Mouse (Mus musculus): ENCODE results near the gene Ppp2r3a.

Ppp2r3a gene

DNA sequence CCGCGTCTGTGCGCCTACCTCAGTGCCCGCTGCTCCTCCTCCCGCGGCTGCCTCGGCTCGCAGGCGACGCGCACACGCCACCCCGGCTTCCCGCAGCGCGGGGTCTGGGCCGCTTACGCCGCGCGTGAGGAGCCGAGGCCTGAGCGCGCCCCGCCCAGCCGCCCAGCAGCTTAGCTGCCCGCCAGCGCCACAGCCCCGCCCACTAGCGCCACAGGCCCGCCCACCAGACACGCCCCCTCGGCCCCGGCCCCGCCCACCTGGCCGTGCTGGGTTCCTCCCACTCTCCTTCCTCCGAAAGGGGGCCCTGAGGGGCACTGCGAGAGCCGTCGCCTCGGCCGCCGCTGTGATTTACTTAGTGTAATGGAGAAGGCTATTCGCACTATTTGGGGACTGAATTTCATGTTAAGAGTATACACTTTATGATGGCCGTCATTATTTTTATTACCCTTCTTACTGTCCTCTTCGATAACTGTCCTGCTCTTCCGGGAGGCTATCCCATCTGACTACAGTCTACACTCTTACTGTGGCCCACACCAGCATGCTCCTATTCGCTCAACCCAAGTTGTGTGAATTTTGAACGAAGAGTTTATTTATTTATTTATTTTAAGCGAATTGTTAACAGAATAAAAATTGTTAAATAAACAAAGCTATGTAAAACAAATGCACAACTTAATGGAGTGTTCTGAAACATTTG lies at the start of gene Ppp2r3a:
Gene Ppp2r3a, minus strand, starts transcription at position 152 of the 694 bp plus-strand sequence.
- peak; percentile 89 for DNase-seq (ENCODE audit: low read depth, low spot score)

DNA sequence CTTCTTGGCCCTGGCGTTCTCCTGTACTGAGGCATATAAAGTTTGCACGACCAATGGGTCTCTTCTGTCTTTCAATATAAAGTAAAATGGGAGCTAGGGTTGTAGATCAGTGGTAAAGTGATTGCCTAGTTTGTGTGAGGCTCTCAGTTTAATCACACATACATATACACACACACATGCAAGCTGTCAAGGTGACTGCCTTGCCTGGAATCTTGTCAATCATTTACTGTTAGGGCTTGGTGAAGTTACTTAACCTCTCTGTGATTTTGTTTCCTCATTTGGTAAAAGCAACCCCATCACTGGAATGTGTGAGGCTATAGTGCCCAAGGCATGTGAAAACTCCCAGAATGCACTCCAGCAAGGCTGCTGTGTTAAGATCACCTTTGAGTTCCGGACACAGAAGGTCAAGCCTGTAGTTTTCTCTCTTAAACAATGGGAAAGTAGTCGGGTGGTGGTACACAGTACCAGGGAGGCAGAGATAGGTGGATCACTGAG lies 48.9 kb upstream of the Ppp2r3a start:
- DNase-seq (ENCODE audit: low read depth, low spot score), result no peak

DNA sequence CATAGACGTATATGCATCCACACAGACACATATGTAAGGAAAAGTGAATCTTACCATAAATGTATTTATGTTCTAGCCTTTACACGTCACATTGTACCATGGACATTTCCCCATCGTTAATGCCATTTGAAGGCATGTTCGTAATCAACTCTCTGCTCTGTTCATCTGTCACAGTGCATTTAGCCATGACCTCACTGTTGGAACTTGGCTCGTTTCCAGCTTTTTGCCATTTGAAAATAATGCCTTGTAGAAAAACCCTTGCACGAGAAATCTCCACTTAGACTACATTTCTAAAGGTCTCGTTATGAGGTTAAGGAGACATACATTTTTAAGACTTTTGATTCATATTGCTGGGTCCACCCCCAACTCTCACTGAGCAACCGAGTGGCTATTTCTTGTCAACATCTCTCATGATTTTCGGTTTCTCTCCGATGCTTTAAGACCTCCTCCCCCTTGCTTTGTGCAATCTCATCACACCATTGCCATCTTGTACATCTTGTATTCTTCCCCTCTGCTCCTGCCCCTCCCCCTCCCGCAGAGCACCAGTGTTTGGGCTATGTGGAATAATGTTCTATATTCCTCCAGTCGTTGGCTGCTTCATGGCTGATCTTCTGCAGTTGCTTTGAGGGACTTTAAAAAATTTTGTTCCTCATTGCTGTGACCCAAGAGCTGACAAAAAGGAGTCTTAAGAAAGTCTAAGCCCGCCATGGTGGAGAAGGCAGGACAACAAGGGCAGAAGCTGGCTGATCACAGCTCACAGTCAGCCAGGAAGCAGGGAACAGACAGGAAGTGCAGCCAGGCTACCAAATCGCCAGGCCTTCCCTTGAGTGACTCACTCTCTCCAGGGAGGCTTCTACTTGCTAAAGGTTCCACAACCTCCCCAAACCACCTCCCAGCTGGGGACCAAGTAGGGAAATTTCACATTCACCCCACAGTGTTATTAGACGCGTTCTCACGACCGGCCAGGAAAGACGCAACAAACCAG lies 40.4 kb upstream of the Ppp2r3a start:
- DNase-seq (ENCODE audit: low read depth, low spot score), result no peak

DNA sequence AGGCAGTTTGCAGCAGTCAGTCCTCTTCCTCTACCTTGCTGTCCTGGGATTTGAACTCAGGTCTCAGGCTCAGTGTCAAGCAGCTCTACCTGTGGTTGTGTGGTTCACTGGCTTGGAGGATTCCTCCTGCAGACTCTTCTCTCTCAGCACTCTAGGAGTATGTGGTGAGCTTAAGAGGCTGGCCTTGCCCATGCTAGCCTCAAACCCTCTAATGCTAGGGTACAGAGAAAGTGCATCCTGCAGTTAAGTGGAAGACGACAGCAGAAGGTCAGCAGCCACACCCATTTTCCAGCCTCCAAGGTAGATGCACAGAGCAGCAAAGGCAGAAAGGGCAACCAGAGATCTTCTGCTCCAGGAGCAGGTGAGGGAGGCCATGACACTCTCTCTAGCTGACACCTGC lies 39.3 kb upstream of the Ppp2r3a start:
- DNase-seq (ENCODE audit: low read depth, low spot score), result no peak

DNA sequence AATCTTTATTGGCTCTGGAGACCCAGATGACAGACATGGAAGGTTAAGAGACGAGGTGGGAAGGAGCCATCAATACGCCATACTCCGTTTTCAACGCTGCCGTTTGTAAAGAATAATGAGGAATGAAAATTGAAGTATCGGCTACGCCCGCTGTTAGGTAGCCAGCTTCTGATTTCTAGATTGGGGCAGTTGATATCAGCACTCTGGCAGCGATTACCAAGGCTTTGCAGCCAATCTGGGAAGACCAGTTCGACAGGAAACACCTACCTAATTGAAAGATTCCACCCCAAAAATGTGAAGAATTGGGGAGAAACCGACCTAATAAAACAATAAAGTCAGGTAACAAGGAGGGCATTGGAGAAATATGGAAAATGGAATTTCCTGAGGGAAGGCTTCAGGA lies 38.2 kb upstream of the Ppp2r3a start:
- DNase-seq (ENCODE audit: low read depth, low spot score), result no peak

DNA sequence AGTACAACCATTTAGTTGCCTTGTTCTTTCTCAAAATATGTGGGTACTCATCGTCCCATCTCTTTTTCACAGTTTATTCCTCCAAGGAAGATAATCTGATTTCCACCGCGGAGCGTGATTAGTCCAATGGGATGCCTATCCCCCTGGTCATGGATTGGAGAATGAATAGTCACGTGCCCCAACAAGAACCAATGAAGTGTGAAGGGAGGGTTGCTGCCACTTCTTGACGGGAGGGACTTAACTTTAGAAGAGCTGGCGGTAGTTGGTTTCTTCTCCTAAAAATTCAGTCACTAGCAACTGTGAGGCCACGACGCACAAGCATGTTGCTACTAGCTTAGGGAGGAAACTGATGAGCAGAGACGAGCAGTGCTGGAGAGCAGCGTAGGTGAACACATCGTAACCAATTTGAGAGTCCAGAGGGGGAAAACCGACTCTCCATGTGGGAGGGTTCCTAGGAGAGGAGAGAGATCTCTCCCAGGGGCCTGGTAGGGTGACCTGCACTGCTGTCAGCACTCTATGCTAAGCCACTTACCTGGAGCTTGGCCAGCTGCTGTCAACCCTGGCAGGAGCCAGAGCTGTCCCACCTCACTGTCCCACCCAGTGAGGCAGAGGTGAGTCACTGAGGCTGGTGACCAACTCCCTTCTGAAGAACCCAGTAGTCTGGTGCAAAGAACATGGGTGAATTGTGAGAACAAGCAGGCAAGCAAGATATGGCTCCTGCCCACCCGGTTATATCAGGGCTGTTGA lies 37.5 kb upstream of the Ppp2r3a start:
- DNase-seq (ENCODE audit: low read depth, low spot score), result no peak

DNA sequence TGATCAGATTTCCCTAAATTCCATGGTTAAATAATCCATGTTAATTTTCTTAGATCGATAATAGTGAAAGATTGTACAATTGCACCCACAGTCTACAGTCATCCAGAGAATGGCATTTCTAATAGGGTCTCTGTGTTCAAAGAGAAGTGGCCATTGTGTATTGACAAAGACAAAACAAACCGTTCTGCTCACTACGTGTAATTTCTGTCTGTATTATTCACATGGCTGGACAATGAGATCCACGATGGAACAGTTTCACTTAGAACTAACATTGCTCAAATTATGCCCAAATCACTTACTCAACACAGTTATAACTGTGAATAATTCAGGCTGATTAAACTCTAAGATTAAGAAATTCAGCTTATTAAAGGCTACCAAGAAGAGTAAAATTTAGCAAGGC lies 35.2 kb upstream of the Ppp2r3a start:
- no peak for DNase-seq (ENCODE audit: low read depth, low spot score)

DNA sequence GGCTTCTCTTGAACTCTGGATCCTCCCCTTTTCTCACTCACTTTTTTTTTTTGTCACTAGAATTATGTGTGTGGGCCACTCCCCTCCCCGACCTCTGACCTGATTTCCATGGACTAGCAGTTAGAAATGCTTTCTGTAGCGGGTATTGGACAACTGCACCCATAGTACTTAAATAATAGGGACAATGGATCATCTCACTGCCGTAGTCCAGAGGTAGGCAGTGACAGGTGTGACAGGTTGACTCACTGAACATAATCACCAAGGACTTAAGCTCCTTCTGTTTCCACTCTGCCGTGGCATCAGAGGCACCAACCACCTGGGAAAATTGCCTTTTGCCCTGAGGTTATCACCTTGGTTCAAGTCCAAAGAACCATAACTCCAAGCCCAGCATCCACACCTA lies 32.5 kb upstream of the Ppp2r3a start:
- no peak for DNase-seq (ENCODE audit: low read depth, low spot score)

DNA sequence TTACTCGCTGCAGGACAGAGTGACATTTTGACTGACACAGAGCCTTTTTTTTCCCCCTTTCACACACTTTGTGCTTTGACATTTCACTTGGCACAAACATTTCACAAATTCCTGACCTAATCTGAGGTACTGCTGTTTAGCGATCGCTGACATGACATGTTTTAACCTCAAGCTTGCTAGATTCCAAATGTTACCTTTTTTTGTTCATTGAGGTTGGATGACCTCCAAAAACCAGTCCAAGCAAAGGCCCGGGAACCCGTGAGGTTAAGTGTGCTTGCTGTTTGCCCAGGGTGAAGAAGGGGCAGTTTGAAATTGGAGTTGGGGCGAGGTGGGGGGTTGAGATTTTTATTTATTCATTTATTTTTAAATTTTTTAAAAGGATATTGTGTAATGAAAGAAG lies 31.1 kb upstream of the Ppp2r3a start:
- no peak for DNase-seq (ENCODE audit: low read depth, low spot score)

DNA sequence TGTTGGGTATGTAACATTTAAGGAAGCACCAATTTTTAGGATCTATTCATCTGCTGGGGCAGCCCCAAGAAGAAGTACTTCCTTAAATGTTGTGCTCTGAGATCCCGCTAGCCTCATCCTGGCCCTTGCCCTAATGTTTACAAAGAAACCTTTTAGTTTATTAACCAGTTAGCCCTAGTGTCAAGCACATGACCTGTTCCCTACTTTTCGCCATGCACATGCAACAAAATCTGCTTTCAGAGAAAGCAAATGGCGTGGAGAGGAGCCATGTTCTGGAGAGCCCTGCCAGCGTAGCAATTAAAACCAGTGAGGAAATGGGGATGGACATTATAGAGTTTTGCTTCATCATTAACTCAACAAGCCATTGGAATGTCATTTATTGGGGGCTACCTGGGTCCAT lies 30.3 kb upstream of the Ppp2r3a start:
- DNase-seq (ENCODE audit: low read depth, low spot score), result no peak

DNA sequence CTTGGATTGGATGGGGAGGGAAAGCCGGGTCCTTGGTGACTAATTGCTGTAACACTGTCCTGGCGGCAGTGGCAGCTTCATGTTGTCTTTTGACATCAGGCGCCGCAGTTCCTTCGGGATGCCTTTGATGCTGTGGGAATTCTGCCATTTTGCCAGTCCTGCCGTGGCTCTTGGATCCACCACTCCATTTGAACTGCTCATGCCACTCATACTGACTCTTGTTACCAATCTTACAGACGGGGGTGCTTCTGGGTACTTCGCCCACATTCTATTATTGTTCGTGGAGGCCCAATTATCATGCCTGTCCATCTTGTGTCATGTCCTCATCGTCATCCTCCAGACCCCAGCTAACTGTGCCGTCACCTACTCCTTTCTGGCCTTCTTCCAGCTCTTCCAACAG lies 29.7 kb upstream of the Ppp2r3a start:
- no peak for DNase-seq (ENCODE audit: low read depth, low spot score)

DNA sequence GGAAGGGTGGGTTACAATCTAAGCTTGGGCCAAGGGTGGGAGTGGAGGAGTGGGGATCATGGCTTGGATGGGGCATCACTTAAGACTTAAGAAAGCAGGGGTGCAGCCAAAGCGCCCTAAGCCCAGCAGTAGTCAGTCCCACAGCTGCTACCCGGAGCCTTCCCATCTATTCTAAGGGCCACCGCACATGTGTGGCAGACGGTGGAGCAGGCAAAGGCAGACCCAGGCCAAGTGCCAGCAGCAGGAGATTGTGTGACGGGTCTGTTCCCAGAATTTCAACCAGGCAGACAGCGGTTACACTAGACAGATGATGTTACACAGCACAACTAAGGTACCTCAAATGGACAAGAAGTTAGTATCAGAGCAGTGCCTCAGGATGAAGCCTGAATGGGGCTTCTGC lies 29.3 kb upstream of the Ppp2r3a start:
- DNase-seq (ENCODE audit: low read depth, low spot score), result no peak

DNA sequence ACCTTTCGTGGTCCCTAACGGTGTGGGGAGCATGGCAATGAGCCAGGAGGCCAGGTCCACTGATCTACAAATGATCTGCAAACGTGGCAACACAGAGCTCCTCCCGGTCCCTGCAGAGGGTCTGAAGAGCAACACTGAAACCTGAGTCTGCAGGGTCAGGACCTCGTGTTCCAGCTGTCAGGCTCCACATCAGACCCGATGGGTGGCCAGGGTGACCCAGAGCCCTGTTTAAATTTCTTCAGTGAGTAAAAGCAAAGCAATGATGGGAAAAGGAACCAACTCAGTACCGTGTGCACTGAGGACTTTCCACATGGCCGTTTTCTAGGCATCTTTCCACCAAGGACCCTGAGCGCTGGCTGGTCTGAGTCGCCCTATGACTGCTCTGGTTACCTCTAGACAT lies 28.6 kb upstream of the Ppp2r3a start:
- DNase-seq (ENCODE audit: low read depth, low spot score), result no peak

DNA sequence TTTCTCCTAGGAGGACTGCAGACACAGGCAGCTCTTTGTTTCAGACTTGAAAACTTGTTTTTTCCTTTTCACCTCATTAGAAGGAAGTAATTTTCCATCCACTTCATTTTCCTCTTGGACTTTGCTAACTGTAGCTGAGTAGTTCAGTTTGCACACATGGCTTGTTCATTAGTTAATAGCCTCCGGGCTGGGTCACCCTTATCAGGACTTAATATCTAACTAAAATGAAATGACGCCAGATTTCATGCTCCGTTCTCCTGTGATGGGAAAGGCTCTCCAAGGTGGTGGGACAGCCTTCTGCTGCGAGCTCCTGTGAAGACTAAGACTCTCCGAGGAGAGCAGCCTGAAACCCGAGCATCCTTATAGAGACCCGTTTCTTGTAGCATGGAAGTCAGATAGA lies 21.1 kb upstream of the Ppp2r3a start:
- DNase-seq (ENCODE audit: low read depth, low spot score), result no peak

DNA sequence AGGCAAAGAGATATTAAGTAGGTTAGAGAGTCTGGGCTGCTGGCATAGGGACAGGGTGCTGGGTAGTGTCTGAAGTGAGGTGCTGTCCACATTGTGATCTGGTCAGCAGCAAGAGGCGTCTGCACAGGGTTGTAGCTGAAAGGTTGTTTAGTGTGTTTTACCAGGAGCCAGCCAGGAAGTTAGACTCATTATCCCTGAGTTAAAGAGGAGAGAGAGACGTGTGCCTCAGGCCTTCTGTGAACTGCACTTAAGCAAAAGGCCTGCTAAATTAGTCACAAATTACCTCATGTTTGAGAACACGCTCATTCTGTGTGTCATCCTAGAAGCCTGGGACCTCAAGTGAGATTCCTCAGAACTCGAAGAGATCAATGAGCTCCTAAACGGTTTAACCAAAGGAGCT lies 18.4 kb upstream of the Ppp2r3a start:
- no peak for DNase-seq (ENCODE audit: low read depth, low spot score)

DNA sequence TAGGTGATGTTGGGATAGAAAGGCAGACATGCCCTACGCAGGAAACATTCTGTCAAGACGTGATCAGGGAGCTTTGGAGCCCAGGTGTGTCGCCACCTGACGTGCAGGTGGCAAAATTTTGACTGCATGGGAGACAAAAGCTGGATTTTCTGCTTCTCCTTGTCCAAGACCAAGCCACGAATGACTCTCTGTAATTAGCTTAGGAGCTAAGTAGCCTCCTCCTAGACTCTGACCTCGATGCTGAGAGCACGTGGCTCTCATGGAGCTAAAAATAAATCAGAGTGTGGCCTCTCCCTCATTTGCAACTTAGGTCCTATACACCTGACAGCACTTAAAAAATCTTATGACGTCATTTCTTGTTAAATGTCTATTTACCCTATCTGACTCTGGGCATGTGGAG lies 14.4 kb upstream of the Ppp2r3a start:
- no peak for DNase-seq (ENCODE audit: low read depth, low spot score)

DNA sequence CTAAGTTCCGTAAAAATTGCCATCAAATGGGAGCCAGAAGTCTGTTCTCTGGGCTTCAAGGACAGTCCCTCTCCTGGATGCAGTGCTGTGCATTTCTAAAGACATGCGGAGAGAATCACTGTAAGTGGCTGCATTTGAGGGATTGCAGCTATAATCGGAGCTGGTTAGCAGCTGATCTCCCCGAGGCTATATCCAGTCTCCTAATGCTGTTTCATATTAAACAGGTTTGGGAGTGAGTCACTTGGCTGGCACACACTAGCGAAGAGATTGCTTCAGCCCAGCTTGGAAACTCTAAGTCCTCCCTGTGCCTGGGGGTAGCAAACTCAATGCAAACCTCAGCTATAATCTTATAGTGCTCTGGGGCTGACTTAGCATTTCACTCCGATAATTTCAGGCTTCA lies 14.0 kb upstream of the Ppp2r3a start:
- no peak for DNase-seq (ENCODE audit: low read depth, low spot score)

DNA sequence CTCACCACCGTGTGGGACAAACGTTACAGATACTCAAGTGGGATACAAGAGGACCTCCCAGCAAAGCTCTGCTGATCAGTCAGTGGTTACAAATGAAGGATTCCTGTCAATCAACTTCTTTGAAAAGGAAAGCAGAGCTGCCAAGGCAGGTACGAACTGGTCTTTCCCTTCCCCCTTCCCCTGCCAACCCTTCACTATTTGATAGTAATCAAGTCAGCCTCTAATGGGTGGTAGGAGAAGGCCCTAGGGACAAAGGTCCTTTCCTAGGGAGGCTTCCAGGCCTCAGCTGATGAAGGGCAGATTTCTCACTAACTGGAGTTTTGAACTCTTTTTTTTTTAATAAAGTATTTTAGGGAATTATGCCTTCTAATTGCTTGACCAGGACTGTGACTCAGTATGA lies 11.2 kb upstream of the Ppp2r3a start:
- no peak for DNase-seq (ENCODE audit: low read depth, low spot score)

DNA sequence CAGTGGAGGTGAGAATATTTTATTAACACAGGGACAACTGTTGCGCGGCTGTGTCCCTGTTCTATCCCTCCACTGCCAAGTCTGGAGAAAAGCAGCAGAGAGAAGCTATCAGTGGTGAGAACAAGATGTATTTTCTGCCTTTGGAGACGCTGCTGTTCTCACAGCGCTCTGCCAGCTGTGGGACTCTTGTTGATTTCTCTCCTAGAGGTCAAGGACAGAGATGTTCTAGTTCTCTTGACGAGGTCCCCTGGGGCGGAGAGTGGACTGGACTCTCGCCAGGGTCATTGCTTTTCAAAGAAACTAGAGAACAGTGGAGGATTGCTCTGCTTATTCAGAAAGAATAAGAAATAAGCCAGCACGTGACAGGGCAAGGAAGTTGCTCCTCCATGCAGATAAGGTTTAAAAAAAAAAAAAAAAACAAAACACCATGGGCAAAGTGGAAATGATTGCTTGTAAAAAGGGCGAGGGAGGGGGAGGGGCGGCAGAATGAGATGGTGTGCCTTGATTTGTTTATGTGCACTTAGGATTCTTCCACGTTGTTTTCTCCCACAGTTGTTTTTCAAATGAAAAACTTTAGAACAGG lies 10.5 kb upstream of the Ppp2r3a start:
- no peak for DNase-seq (ENCODE audit: low read depth, low spot score)

DNA sequence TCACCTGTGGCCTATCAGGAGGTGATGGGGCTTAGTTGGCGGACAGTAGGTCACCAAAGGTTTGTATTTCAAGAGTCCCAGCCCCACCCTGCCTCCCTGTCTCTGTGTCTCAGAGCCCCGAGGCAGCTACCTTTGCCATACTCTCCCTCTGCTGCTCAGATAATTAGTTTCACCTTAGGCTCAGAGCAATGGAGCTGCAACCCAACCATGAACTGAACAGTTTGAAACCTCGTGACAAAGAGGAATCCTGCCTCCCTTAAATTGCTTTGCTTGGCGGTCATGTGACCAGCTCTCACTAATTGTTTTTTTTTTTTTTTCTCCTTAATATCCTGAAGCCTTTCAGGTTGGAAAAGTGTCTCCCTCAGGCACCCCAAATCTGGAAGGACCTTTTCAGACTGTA lies 9.8 kb upstream of the Ppp2r3a start:
- DNase-seq (ENCODE audit: low read depth, low spot score), result no peak

DNA sequence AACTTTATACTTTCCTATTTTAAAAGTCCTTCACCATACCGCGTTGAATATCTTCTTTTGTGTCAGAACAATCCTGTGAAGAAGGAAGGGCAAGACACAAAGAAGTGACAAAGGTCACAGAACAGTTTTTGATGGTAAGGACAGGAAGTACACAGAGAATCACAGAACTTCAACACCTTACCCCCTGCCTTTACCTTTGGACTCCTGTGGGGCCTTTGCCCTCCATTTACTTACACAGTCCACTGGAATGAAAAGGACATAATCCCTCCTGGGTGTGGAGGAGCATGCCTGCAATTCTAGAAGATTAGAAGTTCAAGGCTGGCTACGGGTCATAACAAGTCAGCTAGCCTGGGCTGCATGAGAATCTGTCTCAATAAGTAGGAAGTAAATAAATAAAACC lies 1.5 kb upstream of the Ppp2r3a start:
- DNase-seq (ENCODE audit: low read depth, low spot score), result no peak

DNA sequence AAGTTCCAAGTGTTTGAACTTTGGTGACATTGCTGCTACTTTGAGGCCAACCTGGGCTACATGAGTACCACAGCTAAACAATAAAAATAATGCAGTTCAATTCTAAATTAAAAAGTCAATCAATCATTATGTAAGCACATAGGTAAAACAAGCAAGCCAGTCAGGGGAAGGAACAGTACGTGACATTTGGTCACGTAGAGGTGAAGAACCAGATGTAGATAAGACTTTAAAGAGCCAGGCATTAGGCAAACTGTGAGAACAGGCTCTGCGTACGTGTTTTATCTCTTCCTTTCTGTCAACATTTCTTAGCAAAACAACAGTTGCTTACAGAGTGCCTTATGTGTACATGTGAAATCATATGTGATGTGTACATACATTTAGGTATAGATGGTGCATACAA lies 946 bp upstream of the Ppp2r3a start:
- DNase-seq (ENCODE audit: low read depth, low spot score), result no peak

All from embryo, embryonic 11.5 days (tissue).